Mouse (Mus musculus): ENCODE data around the gene Hcfc2.

Gene Hcfc2

GRCm38 (mm10) chr10:82695956-82696355 lies at the start of gene Hcfc2:
TSS of gene Hcfc2 (plus strand) at chr10:82696160.
- DNase-seq (ENCODE audit: low spot score) = no peak

GRCm38 (mm10) chr10:82647205-82647811 lies 48.7 kb upstream of the Hcfc2 start:
- no peak for DNase-seq (ENCODE audit: low spot score)

GRCm38 (mm10) chr10:82651221-82651620 lies 44.7 kb upstream of the Hcfc2 start:
- no peak for DNase-seq (ENCODE audit: low spot score)

GRCm38 (mm10) chr10:82652625-82653024 lies 43.3 kb upstream of the Hcfc2 start:
- DNase-seq (ENCODE audit: low spot score) = no peak

GRCm38 (mm10) chr10:82654581-82654980 lies 41.4 kb upstream of the Hcfc2 start:
- DNase-seq (ENCODE audit: low spot score) = no peak

GRCm38 (mm10) chr10:82661820-82662219 lies 34.1 kb upstream of the Hcfc2 start:
- no peak for DNase-seq (ENCODE audit: low spot score)

GRCm38 (mm10) chr10:82662267-82662990 lies 33.5 kb upstream of the Hcfc2 start:
- DNase-seq (ENCODE audit: low spot score) = no peak

- no peak for DNase-seq (ENCODE audit: low spot score)
These were observed 32.7 kb upstream of the Hcfc2 start for GRCm38 (mm10) chr10:82663289-82663688.

- no peak for DNase-seq (ENCODE audit: low spot score)
These were observed 30.0 kb upstream of the Hcfc2 start for GRCm38 (mm10) chr10:82665951-82666350.

GRCm38 (mm10) chr10:82666436-82667234 lies 29.3 kb upstream of the Hcfc2 start:
- peak; percentile 88 for DNase-seq (ENCODE audit: low spot score)

- DNase-seq (ENCODE audit: low spot score) = no peak
These were observed 25.8 kb upstream of the Hcfc2 start for GRCm38 (mm10) chr10:82670205-82670604.

GRCm38 (mm10) chr10:82676949-82677348 lies 19.0 kb upstream of the Hcfc2 start:
- no peak for DNase-seq (ENCODE audit: low spot score)

- no peak for DNase-seq (ENCODE audit: low spot score)
These were observed 15.2 kb upstream of the Hcfc2 start for GRCm38 (mm10) chr10:82680769-82681168.

- no peak for DNase-seq (ENCODE audit: low spot score)
These were observed 14.3 kb upstream of the Hcfc2 start for GRCm38 (mm10) chr10:82681639-82682038.

GRCm38 (mm10) chr10:82685440-82685839 lies 10.5 kb upstream of the Hcfc2 start:
- DNase-seq (ENCODE audit: low spot score) = no peak

- peak; percentile 31 for DNase-seq (ENCODE audit: low spot score)
These were observed 6.2 kb upstream of the Hcfc2 start for GRCm38 (mm10) chr10:82689681-82690211.

GRCm38 (mm10) chr10:82690494-82690893 lies 5.5 kb upstream of the Hcfc2 start, which contains the start of gene Glt8d2:
TSS of gene Glt8d2 (minus strand) at chr10:82690650.
- DNase-seq (ENCODE audit: low spot score) = peak; percentile 24

GRCm38 (mm10) chr10:82696453-82697079 lies 606 bp downstream of the Hcfc2 start:
- peak; percentile 20 for DNase-seq (ENCODE audit: low spot score)

- peak; percentile 81 for DNase-seq (ENCODE audit: low spot score)
These were observed 1.4 kb downstream of the Hcfc2 start for GRCm38 (mm10) chr10:82697305-82697898.

- peak; percentile 90 for DNase-seq (ENCODE audit: low spot score)
These were observed 2.8 kb downstream of the Hcfc2 start for GRCm38 (mm10) chr10:82698712-82699261.

- peak; percentile 20 for DNase-seq (ENCODE audit: low spot score)
These were observed 3.5 kb downstream of the Hcfc2 start for GRCm38 (mm10) chr10:82699296-82699941.
